Mouse (Mus musculus): Measurements from ENCODE around the gene Kcnab1.

Gene Kcnab1

DNA sequence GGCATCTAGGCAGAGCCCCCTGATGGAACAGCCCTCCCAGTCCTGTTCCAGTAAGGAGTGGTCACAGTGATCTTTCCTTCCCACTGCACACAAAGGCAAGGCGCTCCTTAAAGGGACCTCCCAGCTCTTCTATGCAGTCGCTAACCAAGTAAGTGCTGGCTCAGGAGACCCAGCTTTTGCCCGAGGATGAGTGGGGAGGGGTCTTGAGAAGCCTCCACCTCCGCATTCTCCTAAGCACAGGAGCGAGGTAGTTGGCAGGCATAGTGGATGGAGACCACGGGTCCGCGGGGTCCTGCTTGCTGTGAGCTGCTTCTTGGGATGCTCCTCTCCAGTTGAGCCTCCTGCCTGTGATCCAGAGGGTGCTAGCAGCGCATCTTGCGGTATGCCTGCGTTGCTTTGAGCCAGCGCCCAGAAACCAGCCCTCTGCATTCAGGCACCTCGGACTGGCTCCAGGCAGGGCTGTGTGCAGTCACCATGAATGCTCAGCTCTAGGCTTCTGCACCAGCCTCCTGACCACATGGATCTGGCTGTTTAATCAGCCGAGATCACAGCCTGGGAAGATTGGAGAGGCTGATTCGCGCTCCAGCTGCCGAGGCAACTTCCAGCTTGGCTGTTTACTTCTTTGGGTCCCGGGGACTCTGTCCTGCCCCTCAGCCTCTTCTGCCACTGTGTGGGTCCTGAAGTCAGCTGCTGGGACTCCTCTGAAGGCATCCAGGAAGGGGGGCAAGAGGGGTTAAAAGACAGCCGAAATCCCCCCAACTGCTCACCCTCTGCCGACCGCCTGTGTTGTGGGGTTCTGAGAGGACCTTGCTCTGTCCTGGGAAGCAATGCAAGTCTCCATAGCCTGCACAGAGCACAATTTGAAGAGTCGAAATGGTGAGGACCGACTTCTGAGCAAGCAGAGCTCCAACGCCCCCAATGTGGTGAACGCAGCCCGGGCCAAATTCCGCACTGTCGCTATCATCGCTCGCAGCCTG, at the start of gene Kcnab1:
Kcnab1 (plus strand) TSS at position 440 of the 977 bp plus-strand sequence.
- peak; percentile 6 for DNase-seq (ENCODE audit: low spot score)

DNA sequence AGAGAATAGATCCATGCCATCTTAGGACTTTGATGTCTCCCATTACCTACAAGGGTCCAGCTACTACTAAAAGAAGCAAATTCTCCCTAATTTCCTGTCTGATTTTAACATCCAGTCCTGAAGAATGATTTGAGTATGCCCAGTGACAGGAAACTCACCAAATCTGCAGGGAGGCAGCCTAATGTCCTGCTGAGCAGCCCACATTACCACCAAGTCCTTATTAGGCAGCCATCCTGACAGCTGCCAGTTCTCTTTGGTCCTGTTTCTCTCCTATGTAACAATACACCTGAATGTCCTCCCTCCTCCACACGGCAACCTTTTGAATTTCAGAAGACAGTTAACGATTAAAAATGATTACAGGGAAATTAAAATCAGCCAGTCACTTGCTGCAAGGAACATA, 20.9 kb upstream of the Kcnab1 start:
- DNase-seq (ENCODE audit: low spot score) = no peak

DNA sequence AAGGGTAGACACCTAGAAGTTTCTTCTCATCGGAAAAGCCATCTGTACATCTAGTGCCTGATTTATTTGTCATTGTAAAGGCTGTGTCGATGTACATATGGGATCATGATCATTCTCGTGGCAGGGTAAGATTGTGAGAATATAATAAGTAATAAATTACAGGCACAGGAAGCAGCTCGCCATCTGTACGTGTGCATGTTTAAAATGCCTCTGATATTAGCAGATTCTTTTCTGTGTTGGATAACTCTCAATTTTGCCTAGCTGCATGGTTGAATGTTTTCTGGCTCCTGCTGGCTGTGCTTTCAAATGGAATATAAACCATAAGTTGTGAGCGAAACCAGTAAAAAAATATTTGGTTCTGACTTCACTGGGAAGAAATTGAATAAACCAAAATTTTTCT, 5.1 kb upstream of the Kcnab1 start:
- no peak for DNase-seq (ENCODE audit: low spot score)

DNA sequence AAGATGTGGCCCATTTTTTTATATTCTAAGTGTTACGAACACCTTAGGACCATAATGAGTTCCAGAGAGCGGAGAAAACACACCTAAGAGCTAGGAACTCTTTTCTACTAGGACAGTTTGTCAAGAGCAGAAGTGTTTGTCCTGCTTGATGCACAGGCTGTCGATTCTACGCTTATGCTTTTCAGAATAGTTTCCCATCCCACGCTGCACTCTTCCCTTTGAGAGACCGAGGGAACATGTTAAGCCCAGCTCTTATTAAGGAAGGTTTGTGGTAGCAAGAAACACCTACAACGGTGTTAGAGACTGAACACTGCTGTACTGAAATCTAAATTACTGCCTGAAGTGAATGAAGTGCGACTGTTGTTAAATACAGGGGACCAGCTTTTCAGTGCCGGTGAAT, 1.0 kb downstream of the Kcnab1 start:
- DNase-seq (ENCODE audit: low spot score) = no peak

DNA sequence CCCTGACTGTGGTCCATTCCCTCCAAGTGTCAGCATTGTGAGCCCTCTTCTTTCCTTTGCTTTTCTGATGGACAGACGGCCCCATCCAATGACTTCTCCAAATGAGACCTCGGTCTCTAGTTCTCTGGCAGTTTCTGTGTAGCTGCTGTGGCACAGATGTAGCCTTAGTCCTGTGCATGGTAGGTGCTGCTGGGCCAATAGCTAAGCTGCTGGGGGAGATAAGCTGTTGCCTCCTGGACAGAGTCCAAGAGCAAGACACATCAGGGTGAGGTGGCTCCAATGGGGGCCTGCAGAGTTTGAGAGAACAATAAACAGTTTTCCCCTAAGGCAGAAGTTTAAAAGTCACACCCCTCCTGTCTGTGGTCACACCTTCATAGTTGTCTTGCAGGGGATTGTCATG, 2.0 kb downstream of the Kcnab1 start:
- no peak for DNase-seq (ENCODE audit: low spot score)

DNA sequence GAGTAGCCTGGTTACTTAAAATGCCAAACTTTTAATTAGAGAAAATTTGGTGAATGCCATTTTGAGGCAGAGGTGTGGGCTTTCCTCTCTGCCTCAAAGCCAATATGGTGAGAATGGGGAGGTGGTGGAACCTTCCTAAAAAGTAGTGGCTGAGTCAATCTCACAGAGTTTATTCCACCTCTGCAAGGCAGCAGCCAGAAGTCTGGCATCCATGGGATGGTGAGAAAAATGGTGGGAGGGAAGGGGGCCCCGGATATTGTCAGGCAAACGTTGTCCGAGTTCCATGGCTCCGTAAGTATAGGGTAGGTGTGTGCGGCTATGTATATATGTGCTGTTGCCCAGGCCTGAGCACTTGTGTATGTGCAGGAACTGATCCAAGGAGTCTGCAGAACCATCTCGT, 6.0 kb downstream of the Kcnab1 start:
- no peak for DNase-seq (ENCODE audit: low spot score)

DNA sequence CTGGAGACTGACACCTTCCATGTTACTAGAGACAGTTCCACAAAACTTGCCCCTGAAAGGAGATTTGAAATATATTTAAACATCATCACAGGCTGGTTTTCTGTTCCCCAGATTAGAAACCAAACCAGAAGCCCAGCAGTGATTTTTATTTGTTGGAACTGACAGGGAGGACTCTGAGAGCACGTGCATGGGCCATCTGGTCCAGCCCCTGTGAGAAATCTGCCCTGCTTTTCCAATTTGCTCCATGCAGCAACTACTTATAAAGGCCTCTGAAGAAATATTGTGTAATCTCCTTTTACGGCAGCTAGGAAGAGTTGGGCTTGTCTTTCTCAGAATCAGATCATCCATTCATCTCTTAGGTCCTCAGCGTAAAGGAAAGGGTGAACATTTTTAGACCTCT, 7.8 kb downstream of the Kcnab1 start:
- DNase-seq (ENCODE audit: low spot score) = no peak

DNA sequence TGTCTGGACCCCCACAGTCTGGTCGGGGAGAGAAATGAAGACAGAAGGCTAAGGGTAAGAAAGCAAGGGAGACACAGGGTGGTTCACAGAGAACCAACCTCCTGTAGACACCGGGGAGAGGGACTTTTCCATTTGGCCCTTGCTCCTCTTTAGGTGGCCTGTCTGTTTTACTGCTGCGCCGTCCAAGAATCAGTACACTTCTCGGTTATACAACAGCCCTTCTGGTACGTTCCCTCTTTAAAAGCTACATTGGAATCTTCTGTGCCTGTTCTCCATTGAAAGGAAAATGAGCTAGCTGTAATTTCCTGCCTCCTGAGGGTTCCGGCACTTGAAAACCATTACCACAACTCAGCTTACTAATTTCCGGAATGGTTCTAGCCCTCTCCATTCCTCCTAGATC, 8.2 kb downstream of the Kcnab1 start:
- no peak for DNase-seq (ENCODE audit: low spot score)

DNA sequence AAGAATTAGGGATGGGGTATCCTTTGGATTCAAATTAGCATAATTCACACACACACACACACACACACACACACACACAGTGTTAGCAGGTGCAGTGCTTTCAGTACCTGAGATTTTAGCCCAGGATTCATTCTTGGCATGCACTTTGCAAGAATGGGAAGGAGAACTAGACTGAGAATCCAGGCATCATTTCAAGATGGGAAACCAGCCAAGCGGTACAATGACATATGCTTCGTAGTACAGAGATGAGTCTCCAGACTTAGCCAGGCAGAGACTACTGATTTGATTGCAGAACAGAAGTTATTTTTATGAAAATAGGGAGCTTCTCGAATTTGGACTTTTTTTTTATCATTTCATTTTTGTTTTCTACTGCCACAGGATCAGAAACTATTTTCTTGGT, 15.8 kb downstream of the Kcnab1 start:
- no peak for DNase-seq (ENCODE audit: low spot score)

DNA sequence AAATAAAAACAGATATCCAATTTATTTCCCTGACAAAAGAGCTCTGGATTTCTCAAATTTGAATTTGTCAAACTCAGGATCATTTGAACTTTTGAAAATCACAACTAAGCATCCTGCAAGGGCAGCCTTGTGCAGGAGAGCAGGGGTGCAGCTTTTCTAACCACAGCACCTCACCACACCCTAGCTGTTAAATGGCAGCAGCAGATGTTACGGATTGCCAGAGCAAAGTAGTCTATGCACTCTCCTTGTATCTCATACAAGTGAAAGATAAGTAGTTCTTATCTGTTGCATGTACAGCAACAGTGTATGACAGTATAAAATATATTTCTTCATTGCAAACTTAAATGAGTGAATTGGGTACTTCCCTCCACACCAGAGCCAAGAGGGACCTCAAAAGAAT, 20.4 kb downstream of the Kcnab1 start:
- no peak for DNase-seq (ENCODE audit: low spot score)

DNA sequence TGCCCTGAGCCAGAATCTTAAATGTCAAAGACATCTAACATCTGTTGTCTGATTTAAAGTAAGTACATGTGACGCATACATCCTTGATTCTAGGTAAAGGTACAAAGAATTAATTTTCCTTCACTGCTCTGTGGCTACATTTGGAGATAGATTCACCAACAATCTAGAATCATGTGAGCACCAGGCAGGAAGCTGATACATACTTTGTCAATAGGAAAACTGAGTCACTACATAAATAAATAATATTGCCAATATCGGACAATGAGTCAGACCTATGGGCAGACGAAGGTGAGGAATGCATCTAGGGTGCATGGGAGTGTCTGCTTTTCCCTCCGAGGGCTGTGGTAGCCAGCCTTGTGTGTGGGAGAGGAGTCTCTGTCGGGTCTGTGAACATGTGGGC, 25.7 kb downstream of the Kcnab1 start:
- DNase-seq (ENCODE audit: low spot score) = no peak

DNA sequence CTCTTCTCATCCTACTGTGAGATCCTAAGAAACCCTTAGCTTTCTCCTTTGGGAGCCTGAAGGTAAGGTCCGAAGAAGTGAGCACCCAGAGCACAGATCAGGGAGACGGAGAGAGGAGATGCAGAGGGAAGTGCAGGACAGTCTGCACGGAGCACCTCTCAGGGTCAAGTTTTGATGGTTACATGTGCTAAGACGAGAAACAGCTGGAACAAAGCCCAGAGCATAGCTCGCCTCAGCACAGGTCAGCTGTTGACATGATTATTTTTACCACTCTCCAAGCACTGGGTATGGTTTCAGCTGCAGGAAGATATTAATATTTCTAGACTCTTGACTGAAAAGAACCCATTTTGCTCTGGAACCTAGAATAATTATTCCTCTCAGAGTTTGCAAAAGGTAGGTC, 27.7 kb downstream of the Kcnab1 start:
- DNase-seq (ENCODE audit: low spot score) = no peak

DNA sequence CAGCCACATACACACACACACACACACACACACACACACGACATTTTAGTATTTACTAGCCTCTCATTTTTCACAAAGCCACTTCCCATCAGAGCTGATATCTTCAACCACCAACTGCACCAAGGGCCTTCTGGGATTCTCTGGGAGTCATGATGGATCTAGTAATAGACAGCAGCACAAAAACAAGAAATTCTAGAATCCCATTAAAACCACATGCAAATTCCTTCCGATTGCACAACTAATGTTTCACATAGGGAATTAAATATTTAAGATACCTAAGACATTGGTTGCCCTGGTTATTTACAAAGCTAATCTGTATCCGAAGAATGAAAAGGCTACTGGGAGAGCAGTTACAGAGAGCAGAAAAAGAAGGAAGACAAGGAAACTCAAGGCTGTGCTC, 29.6 kb downstream of the Kcnab1 start:
- no peak for DNase-seq (ENCODE audit: low spot score)

DNA sequence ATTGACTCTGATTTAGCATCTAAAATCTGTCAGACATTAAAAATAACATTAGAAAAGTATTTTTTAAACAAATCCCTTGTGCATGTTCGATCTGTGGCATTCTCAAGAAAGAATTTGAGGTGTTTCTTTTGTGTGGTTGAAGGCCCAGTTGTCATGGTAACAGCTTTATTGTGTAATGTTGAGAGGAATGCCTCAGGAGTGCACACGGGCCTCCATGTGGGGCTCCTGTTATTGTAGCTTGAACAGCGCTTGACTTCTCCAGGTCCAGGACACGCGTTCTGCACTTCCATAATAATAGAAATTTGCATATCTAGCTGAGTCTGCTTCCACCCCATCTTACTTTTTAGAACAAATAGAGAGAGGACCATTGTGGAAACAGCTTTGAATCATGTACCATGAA, 36.0 kb downstream of the Kcnab1 start:
- DNase-seq (ENCODE audit: low spot score) = no peak

DNA sequence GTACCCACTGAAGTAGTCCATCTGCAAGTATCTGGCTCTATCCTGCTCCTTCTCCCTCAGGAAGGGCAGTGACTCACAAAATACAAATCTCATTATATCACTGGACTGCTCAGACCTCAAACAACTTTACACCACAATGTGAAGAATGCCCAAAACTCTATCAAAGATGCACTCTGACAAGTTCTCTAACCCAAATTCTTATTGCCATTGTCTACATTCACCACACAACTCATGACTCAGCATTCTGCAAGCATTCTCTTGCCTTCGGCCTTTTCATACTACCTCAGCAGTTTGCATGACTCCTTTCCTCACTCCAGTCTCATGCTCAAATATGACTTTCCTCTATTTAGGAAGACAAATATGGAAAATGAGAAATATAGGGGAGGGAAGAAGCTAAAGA, 42.6 kb downstream of the Kcnab1 start:
- no peak for DNase-seq (ENCODE audit: low spot score)

DNA sequence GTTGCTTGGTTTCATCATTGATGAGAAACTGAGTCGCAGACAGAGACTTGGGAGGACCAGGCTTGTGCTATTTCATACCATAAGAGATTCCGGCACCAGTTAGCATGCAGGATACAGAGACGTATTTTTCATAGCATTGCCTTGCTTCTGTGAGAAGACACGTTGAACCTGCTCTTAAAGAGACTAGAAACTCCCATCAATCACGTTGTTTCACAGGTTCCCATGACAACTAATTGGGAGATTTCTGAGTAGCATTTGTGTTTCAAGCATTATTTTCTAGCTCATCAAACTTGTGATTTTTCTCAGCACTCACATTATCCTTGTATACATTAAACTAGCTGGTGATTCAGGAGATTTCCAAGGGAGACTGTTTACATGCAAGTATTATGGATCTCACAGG, 63.8 kb downstream of the Kcnab1 start:
- no peak for DNase-seq (ENCODE audit: low spot score)

DNA sequence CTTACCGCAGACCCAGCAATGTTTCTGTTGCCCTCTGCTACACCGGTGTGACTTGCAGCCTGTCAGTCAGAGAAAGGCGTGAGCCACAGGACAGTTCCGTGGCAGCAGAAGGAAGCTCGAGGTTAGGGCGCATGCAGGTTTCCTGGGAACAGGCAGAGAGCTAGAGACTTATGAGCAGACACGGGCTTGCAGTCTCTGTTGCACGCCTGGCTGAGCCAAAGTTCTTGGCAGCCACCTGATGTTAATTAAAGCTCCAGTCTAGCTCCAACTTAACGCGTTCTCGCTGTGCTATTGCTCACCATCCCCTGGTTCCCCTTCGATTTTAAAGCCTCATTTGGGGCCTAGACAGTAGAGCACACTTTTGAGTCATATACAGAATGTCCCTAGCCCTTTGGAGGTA, 65.4 kb downstream of the Kcnab1 start:
- no peak for DNase-seq (ENCODE audit: low spot score)

DNA sequence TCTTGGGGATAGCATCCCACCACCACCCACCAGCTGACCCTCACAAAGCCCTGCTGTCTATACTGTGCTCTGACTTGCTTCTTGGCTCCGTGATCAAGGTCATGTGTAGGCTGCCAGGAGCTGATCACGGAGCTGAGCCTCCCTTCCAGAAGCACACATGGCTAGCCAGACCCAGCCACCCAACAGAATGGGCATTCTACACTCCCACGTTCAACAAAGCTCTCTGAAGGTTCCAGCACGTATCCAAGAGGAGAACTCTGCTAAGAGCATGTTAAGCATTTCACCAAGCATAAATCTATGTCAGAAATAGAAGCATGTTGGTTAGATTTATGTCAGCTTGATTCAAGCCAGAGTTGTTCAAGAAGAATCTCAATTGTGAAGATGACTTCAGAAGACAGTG, 66.6 kb downstream of the Kcnab1 start:
- peak; percentile 3 for DNase-seq (ENCODE audit: low spot score)

DNA sequence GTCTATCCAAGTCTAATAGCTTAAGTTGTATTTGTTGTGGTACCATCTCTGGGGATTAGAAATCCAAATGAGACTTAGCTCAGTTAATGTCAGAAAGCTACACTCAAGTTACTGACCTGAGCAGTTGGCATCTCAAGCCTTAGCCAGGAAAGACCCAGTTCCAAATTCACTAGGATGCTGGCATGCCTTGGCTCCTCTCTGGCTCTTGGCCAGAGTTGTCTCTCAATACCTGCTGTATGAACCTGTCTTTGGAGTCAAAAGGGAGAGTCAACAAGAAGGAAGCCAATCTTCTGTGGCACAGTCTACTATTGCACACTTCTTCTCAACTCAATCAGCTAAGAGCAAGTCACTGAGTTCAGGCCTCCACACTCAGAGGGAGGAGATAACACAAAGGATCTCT, 67.7 kb downstream of the Kcnab1 start:
- DNase-seq (ENCODE audit: low spot score) = no peak

DNA sequence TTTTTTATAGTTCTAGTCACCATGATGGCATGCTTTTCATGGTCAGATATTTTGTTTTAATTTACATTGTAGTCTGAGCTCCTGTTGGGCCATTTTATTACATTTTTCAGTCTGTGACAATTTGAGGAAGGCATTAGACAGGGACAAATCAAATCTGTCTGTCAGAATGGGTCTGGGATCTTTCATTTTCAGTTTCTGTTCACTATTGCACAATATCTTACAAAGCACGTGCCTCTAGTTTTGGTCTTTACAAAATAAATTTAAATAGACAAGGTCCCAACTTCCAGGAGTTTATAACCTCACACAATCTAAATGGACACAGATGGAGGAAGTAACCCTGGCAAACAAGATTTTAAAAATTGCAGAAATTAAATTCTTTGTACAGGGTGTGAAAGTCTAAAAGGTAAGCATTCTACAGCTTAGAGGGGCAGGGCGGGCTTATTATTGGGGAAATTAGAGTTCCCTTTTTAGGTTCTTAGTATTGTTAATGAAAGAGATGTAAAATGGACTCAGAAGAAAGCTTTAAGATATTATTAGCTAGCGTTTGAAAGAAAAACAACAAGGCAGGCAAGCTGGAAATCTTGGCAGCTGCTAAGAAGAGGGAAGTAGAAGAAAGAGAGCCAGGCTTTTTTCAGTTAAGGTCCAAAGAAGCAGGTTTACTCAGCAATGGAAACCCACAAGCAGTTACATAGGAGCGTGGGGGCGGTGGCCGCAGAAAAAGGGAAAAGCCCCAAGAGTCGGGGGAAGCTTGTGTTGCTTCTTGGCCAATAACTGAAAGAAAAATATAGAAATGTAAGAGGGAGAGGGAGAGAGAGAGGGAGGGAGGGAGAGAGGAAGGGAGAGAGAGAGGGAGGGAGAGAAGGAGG, 78.9 kb downstream of the Kcnab1 start:
- DNase-seq (ENCODE audit: low spot score) = no peak

DNA sequence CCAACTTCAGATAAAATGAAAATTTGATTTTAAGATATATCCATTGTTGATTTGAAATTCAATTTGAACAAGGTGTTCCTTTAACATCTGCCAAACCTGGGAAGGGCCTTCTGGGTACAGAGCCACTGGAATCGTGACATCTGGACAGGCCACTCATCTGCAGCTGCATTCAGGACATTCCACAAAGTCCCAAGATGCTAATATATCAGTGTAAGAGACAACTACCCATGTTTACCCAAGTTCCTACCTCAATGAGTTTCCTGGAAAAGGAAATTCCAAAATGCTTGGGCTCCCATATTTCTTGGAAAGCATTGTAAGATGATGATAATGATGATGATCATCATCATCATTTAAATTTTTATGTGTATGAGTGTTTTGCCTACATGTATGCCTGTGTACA, 91.4 kb downstream of the Kcnab1 start:
- no peak for DNase-seq (ENCODE audit: low spot score)

DNA sequence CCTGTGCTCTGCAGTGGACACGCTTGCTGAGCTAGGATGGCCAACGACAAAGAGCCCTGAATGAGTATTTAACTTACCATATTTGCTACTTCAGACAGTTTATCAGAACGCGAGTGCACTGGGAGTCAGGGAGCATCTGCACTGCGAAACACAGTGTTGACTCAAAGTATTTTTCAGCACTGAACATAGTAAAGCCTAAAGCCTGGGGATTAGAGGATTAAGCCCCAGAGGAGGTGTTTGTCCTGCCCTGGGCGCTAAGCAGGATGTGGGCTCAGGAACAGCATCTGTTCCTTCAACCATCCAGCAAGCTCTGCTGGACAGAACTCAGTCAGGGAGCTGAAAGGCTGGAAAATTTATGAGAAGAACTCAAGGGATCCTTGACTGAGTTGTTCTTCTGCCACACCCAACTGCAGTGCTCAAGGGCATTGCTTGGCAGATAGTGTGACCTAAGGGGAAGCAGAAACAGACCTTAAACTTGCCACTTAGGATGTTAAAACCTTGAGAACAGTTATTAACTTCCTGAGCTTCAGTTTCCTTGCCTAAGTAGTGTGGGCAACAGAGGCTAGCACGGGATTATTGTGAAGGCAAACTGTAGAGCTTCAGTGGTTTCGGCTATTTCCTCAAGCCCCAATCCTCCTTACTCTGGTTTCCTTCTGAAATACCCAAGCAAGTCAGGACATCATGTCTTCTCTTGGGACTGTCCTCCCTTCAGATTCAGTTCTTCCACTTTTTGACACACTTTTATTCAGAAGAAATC, 94.4 kb downstream of the Kcnab1 start:
- no peak for DNase-seq (ENCODE audit: low spot score)
